In genomic region chr8:127706051-127706835, GRCm38 (mm10) we compare ENCODE assay signal across 8 mouse cellular contexts.
A peak's percentile ranks its signal among the peaks of the same experiment; 100 is the strongest.
DNase-seq lines count a peak whose midpoint lies in the region; ATAC-seq lines count a peak whose summit lies in the region.

No protein-coding gene starts in this region.

- WGBS in embryonic facial prominence, embryonic 14.5 days, result 57% methylated on average over 16 of the region's 16 CpGs
- WGBS in embryonic facial prominence, embryonic 10.5 days, result 71% methylated on average over 16 of the region's 16 CpGs
- 27% methylated on average over 16 of the region's 16 CpGs for WGBS in forebrain, embryonic 16.5 days
- 51% methylated on average over 16 of the region's 16 CpGs for WGBS in hindbrain, embryonic 12.5 days
- 69% methylated on average over 16 of the region's 16 CpGs for WGBS in limb, embryonic 11.5 days

- H3K9ac ChIP-seq in embryonic facial prominence, embryonic 14.5 days (ENCODE audit: low read depth, low read length), result no peak overlapping the region
- no peak overlapping the region for H3K9ac ChIP-seq in forebrain, embryonic 16.5 days (replicated peaks; ENCODE audit: low read depth, low read length)
- H3K9ac ChIP-seq in hindbrain, embryonic 12.5 days, result no peak overlapping the region
- no peak overlapping the region for H3K9ac ChIP-seq in limb, embryonic 11.5 days (ENCODE audit: low read length)

- no peak overlapping the region for H3K4me2 ChIP-seq in embryonic facial prominence, embryonic 14.5 days (ENCODE audit: low read depth, low read length)
- peak overlapping the region; percentile 13; the same call in 1 of the 2 replicates for H3K4me2 ChIP-seq in forebrain, embryonic 16.5 days (ENCODE audit: low read length)
- H3K4me2 ChIP-seq in hindbrain, embryonic 12.5 days (replicated peaks), result no peak overlapping the region
- H3K4me2 ChIP-seq in limb, embryonic 11.5 days (ENCODE audit: low read depth, severe bottlenecking), result no peak overlapping the region

- no peaks in the 10 kb centered on the region for H3K4me1 ChIP-seq in embryonic facial prominence, embryonic 14.5 days (ENCODE audit: control insufficient read depth, insufficient read depth, low read length)
- H3K4me1 ChIP-seq in embryonic facial prominence, embryonic 10.5 days, result peaks cover 7% of the 10 kb centered on the region; the same call in 1 of the 2 replicates
- peaks cover 11% of the 10 kb centered on the region for H3K4me1 ChIP-seq in forebrain, embryonic 16.5 days (replicated peaks; ENCODE audit: control insufficient read depth, insufficient read depth, low read length)
- H3K4me1 ChIP-seq in hindbrain, embryonic 12.5 days, result 0 out of 2 replicates have a peak, but pooled peaks cover 3% of the 10 kb centered on the region
- no peaks in the 10 kb centered on the region for H3K4me1 ChIP-seq in limb, embryonic 11.5 days (ENCODE audit: control insufficient read depth, insufficient read depth, low read length)

- H3K27ac ChIP-seq in embryonic facial prominence, embryonic 14.5 days (replicated peaks; ENCODE audit: low read depth, low read length), result no peak overlapping the region
- H3K27ac ChIP-seq in embryonic facial prominence, embryonic 10.5 days (replicated peaks), result no peak overlapping the region
- peak overlapping the region; percentile 87 for H3K27ac ChIP-seq in forebrain, embryonic 16.5 days (ENCODE audit: low read length)
- H3K27ac ChIP-seq in hindbrain, embryonic 12.5 days, result no peak overlapping the region
- no peak overlapping the region; the same call in 1 of the 2 replicates for H3K27ac ChIP-seq in limb, embryonic 11.5 days (replicated peaks; ENCODE audit: low read depth, low read length)

- DNase-seq in embryonic facial prominence, embryonic 14.5 days (ENCODE audit: low spot score), result peak; percentile 68
- DNase-seq in embryonic facial prominence, embryonic 10.5 days (ENCODE audit: low spot score), result no peak
- DNase-seq in limb, embryonic 11.5 days (ENCODE audit: low spot score), result peak; percentile 42
- peak; percentile 59 for DNase-seq in right cerebral cortex, postnatal 14 days
- no peak for DNase-seq in kidney, postnatal 25 days
- DNase-seq in ovary, postnatal 14 days (ENCODE audit: low spot score), result no peak

- no peak overlapping the region for H3K4me3 ChIP-seq in embryonic facial prominence, embryonic 14.5 days (ENCODE audit: low read depth, low read length)
- H3K4me3 ChIP-seq in embryonic facial prominence, embryonic 10.5 days, result no peak overlapping the region
- no peak overlapping the region for H3K4me3 ChIP-seq in forebrain, embryonic 16.5 days (replicated peaks; ENCODE audit: low read length)
- H3K4me3 ChIP-seq in hindbrain, embryonic 12.5 days, result no peak overlapping the region
- H3K4me3 ChIP-seq in limb, embryonic 11.5 days (ENCODE audit: low read depth, low read length), result no peak overlapping the region

- no peaks in the 10 kb centered on the region for H3K9me3 ChIP-seq in embryonic facial prominence, embryonic 14.5 days (ENCODE audit: control insufficient read depth, low read length)
- H3K9me3 ChIP-seq in embryonic facial prominence, embryonic 10.5 days, result no peaks in the 10 kb centered on the region
- H3K9me3 ChIP-seq in forebrain, embryonic 16.5 days (ENCODE audit: control insufficient read depth, low read length), result no peaks in the 10 kb centered on the region
- H3K9me3 ChIP-seq in hindbrain, embryonic 12.5 days (replicated peaks), result no peaks in the 10 kb centered on the region
- H3K9me3 ChIP-seq in limb, embryonic 11.5 days (ENCODE audit: control insufficient read depth, low read length), result no peaks in the 10 kb centered on the region

- ATAC-seq in embryonic facial prominence, embryonic 14.5 days (ENCODE audit: low read depth), result peak; percentile 68; the same call in 1 of the 2 replicates
- peak; percentile 96 for ATAC-seq in forebrain, embryonic 16.5 days
- peak; percentile 56 for ATAC-seq in hindbrain, embryonic 12.5 days (ENCODE audit: low FRiP score)
- no peak for ATAC-seq in limb, embryonic 11.5 days (ENCODE audit: insufficient number of reproducible peaks, low FRiP score, low TSS enrichment, low read depth)

- no peaks in the 10 kb centered on the region for H3K36me3 ChIP-seq in embryonic facial prominence, embryonic 14.5 days (ENCODE audit: control insufficient read depth, insufficient read depth, low read length)
- H3K36me3 ChIP-seq in embryonic facial prominence, embryonic 10.5 days (replicated peaks), result no peaks in the 10 kb centered on the region
- H3K36me3 ChIP-seq in forebrain, embryonic 16.5 days (ENCODE audit: control insufficient read depth, insufficient read depth), result no peaks in the 10 kb centered on the region
- H3K36me3 ChIP-seq in hindbrain, embryonic 12.5 days, result no peaks in the 10 kb centered on the region
- H3K36me3 ChIP-seq in limb, embryonic 11.5 days (ENCODE audit: control insufficient read depth, insufficient read depth, low read length), result no peaks in the 10 kb centered on the region

- H3K27me3 ChIP-seq in embryonic facial prominence, embryonic 14.5 days (replicated peaks; ENCODE audit: control insufficient read depth, insufficient read depth, low read length), result no peaks in the 10 kb centered on the region
- no peaks in the 10 kb centered on the region for H3K27me3 ChIP-seq in embryonic facial prominence, embryonic 10.5 days (replicated peaks; ENCODE audit: low read depth, poor library complexity, severe bottlenecking)
- H3K27me3 ChIP-seq in forebrain, embryonic 16.5 days (replicated peaks; ENCODE audit: control insufficient read depth, insufficient read depth, low read length), result no peaks in the 10 kb centered on the region
- H3K27me3 ChIP-seq in hindbrain, embryonic 12.5 days, result no peaks in the 10 kb centered on the region
- H3K27me3 ChIP-seq in limb, embryonic 11.5 days (ENCODE audit: control insufficient read depth, insufficient read depth, low read length), result no peaks in the 10 kb centered on the region

Comparison
In these comparisons a context has a peak if more than half of its experiments do, and no peak if none do; other contexts are left out.
1. DNase-seq: peak in embryonic facial prominence, embryonic 14.5 days (single experiment), limb, embryonic 11.5 days (single experiment) and right cerebral cortex, postnatal 14 days (single experiment); none in embryonic facial prominence, embryonic 10.5 days (single experiment), kidney, postnatal 25 days (0 of 2) and ovary, postnatal 14 days (single experiment).